Mouse (Mus musculus) MEL-GATA-1-ER (cell line): Measurements from ENCODE around the gene Thbs1.
"Not testable (repeated sequence)": the region's sequence is repeated elsewhere in the genome, so short reads cannot be mapped to it uniquely, and the experiment has no call there.

Experiments used
- DNase-seq: peaks from one replicate; pipeline ENCODE4 v3.0.0-alpha.2; 2012; ENCODE audit warnings: low read depth; ENCODE audit errors: extremely low read depth

The Thbs1 gene

DNA sequence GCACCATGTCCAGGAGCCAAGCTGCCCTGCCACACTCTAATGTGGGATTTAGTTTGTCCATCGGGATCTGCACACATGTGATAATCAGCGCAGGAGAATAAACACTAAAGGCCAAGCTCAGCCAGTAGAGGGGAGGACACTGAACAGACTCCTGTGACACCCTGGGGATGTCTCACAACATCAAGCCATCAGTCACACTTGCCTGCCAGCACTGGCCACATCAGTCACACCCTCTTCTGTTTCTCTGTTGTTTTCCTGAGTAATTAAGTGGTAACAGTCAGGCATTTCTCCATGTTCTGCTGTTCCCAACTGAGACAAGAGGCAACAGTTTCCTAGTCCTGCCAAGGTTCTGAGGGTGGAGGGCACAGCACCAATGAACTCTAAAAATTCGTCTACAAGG lies 36.1 kb downstream of the Thbs1 start:
- DNase-seq: not testable (repeated sequence)

DNA sequence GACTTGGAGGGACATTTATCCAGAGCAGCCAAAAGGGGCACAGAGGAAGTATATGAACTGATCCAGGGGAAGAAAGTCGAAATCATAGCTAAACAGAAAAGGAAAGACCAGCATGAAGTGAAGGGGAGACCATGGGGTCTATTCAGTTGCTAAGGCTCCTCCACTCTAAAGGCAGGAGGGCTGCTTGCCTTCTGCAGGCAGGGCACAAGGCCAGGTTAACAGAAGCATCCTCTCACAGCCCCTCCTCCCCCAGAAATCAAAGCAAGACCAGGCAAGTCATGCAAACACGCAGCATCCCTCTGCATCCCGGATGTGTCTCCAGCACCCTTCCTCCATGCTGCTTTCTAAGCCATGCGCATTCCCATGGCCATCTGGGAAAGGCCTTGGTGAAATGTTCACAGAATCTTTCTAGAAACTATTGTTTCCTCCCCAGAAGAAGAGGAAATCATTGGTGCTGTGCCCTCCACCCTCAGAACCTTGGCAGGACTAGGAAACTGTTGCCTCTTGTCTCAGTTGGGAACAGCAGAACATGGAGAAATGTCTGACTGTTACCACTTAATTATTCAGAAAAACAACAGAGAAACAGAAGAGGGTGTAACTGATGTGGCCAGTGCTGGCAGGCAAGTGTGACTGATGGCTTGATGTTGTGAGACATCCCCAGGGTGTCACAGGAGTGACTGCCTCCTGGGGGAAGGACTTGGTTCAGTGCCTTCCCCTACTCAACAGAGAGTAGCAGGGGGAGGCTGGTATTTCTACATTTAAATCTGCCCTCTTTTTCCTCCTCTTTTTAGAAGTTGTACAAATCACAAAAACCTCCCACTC lies 36.9 kb downstream of the Thbs1 start:
- DNase-seq: no peak

DNA sequence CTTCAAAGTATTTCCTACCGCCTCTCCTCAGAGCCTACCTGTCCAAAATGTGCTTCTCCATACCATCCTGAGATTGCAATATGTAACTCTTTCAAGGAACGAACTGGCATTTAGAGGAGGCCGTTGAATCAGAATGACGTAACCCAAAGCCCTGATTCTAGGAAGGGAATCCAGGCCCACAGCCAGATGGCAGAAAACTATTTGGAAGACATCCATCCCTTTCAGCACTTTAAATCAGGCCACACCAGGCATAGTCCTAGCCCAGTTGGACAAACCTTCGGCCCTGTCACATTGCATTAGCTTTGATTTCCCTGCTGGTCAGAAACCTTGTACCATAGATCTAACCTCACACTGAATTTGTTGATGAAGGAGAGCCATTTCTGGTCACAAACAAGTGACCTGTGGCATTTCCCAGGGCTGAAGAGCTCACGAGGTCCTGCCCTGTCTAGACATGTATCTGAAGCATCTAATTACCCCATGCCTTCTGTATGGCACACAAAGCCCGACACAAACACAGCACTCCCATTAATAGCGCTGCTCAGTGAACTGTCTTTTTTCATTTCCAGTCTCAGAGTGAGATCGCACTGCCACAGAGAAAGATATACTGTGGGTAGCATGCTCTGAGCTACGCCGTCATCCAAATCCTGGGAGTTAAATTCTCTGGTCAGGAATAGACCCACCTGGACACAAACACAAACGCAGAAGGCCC lies 38.3 kb downstream of the Thbs1 start:
- no peak for DNase-seq

DNA sequence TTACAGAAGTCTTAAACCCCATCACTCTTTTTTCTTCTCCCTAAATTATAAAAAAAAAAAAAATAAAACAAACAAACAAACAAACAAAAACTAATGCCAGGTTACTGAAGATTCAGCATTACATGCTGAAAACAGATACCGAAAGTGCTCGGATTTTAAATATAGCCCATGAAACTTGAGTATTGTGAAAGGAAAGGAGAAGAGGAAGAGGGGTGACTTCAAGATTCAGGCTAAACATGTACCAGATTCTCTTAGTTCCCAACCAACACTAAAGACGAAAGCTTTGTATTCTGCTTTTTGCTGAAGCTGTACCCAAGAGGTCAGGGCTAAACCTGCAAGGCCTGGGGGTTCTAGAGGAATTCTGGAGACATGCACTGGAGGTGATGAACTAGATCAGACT lies 46.4 kb downstream of the Thbs1 start:
- no peak for DNase-seq

DNA sequence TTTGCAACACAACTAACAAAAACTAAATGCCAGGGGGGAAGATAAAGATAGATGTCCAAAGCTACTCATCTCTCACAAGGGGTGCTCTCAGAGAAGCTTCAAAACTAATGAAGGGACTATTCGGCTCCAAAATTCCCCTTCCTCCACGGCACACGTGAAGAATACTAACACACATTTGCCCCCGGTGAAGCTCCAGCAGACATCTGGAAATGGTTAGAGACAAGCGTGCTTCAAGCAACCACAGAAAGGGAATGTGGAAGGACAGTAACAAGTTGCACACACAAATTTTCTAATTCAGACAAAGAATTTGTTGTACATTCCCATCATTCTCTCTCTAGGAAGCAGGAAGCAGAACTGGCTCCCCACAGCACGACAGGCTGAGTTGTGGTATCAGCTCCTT lies 47.5 kb downstream of the Thbs1 start:
- DNase-seq: no peak

DNA sequence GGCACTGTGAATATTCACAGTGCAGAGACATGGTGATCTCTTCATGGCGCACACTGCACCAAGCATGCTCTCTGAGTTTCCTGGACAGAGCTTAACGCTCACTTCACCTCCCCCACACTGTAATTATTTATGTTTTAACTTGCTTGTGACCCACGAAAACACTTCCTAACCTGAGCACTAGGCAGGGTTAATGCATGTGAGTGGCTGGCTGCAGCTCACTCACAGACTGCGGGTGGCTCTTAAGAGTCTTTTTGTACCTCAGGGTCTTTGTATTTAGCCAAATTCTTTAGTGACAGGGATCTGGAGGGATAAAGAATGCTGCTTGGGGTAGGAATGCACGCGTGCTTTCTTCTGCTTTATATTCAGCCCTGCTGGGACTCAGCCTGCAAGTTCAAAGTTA lies 48.9 kb downstream of the Thbs1 start:
- DNase-seq: no peak

DNA sequence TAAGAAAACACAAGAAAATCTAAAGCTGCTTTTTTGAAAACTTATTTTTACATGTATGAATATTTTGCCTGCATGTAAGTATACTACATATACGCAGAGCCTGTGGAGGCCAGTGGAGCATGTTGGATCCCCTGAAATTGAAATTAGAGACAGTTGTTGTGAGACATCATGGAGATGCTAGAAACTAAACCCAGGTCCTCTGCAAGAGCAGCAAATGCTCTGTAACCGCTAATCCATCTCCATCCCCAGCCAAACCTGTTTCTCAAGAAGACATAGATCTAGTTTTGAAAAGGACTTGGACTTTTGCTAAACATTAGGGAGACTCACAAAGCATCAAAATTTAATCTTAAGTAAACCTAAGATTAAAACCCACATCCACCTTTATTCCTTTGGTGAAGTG lies 49.3 kb downstream of the Thbs1 start:
- DNase-seq: no peak

DNA sequence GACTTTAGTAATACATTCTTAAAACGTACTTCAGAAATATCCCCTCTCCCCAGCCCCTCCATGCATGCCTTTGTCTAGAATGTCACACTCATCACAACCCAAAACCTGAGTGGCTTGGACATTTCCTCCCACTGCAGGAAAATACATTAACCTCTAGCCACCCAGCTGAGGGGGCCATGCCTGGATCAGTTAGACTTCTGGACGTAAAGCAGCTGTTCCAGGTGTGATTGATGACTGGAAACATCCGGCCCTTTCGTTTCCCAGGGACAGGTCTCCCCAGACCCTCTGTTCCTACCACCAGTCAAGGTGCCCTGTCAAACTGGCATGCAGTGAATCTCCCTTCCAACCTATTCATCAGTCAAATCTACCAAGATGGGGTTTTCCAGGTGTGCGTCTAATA lies 50.8 kb downstream of the Thbs1 start:
- DNase-seq: no peak

DNA sequence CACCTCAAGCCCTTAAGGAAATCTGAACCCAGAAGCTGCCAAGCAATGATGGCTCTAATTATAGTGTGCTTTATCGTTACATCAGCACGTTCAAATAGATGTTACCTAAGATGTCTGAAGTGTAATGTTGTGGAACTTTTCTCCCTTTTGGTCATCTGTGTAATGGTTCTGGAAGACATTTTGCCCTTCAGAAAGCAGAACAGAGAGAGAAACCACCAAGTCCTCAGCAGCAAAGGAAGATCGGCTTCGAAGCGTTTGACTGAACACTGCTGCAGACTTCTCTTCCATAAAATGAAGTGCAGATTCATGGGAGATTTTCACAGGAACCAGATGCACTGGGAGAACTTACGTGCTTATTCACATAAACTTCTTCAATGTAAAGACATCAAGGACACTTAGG lies 52.5 kb downstream of the Thbs1 start:
- no peak for DNase-seq

DNA sequence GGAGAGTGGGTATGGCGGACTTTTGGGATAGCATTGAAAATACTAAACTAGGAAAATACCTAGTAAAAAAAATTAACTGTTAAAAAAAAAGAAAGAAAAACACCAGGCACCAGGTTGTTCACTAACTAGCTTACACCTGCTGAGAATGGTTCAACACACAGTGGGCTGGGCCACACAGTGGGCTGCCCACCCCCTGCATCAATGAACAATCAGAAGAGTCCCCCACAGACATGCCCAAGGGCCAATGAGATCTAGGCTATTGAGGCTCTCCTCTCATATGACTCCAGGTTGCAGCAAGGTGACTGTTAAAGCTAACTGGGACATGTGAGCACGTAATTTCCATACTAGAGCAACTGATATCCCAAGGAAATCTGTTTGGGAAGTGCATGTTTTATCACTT lies 54.0 kb downstream of the Thbs1 start:
- DNase-seq: no peak

DNA sequence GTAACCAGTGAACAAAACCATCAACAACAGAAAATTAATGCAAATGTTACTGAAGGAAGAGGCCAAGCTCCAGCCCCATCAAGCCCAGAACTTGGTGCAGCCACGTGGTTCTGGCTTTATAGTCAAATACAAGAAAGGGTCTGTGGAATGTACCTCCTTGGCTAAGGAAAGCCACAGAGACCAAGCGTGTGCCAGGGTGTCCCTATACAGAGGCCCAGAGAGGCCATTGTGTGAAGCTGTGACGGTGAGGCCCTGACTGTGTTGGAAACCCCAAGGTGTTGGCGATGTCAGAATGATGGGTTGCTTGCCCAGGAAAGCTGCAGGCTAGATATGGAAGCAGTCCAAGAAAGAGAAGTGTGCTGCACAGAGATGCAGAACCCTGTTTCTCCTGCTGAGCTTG lies 56.1 kb downstream of the Thbs1 start:
- DNase-seq: no peak

DNA sequence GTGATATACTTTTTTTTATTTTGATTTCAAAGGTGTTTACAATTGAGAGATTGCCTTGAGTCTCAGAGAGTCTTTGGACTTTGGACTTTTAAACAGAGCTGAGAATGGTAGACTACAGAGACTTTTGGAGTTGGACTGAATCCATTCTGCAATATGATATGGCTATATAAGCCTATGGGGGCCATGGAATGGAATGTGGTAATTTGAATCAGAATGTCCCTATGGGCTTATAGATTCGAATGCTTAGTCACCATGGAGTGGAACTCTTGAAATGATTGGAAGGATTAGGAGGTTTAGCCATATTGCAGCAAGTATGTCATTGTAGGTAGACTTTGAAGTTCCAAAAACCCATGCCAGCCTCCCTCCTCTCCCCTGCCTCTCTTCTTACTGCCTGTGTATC lies 56.5 kb downstream of the Thbs1 start:
- no peak for DNase-seq

DNA sequence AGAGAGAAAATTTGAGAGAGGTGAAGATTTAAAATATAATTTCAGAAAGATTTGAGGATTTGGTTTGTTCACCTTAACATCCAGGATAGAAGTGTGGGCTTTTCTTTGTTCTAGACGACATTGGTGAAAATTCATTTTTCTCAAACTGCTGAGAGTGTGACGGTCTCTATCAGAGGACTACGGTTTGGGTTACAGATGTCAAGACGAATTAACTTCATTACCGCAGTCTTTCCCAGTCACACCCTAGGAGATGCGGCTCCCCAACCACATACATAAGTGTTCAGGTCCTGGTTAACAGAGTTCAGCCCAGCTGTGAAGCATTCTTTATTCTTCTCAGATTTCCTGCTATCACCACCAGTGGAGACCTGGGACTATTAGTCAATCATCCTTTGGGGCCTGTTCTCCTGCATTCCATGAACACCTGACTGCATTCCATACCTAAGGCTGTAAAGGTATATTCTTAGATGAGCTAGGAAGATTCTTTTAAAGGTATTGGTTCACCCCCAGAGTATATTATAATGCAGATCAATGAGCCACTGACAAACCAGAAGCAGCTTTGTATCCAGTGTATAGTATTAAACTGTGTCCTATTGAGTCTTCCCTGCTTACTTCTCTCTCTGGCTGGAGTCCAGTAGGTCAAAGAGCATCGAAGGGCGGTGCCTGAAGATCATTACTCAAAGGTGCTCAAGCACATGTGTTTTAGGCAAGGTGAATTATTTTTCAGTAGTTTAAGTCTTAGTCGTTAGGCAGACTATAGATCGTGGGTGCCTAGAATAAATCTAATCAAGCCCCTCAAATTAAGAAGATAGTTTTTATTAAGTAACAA lies 63.1 kb downstream of the Thbs1 start:
- DNase-seq: no peak
